Mouse (Mus musculus) embryonic facial prominence, embryonic 11.5 days (tissue): ENCODE data around the gene Rplp2. TPM values are rescaled to one million over a fixed set of nuclear protein-coding genes. Genes with fewer than 3 reads are reported as not detected.
A peak's percentile ranks its signal among the peaks of the same experiment; 100 is the strongest.

Experiments used
- ATAC-seq: fragments of 200-750 bp; cut with Nextera tagmentation; replicated peaks from 2 replicates; pipeline ENCODE4 v1.8.0; 2017; ENCODE audit warnings: low read depth; ENCODE audit not compliant: insufficient number of reproducible peaks, low FRiP score, low TSS enrichment
- DNase-seq: peaks from one replicate; pipeline ENCODE4 v3.0.0-alpha.2; 2015; ENCODE audit warnings: low spot score
- H3K27ac ChIP-seq: fragments of 300-500 bp; sonication (generic); replicated peaks from 2 replicates; pipeline ENCODE4 v1.5.1; 2014; ENCODE audit warnings: mild to moderate bottlenecking, low read depth, low read length, control low read depth
- H3K27me3 ChIP-seq: fragments of 300-500 bp; sonication (generic); 2 replicates; pipeline ENCODE4 v1.6.1; 2014; ENCODE audit warnings: mild to moderate bottlenecking, low read length, moderate library complexity, mixed read lengths; ENCODE audit not compliant: control insufficient read depth, insufficient read depth
- H3K36me3 ChIP-seq: fragments of 300-500 bp; sonication (generic); replicated peaks from 2 replicates; pipeline ENCODE4 v1.6.1; 2014; ENCODE audit warnings: low read depth, mild to moderate bottlenecking, low read length, moderate library complexity, mixed read lengths; ENCODE audit not compliant: control insufficient read depth, insufficient read depth
- H3K4me1 ChIP-seq: fragments of 300-500 bp; sonication (generic); 2 replicates; pipeline ENCODE4 v1.6.1; 2014; ENCODE audit warnings: low read length, mixed read lengths; ENCODE audit not compliant: control insufficient read depth, insufficient read depth
- H3K4me2 ChIP-seq: fragments of 300-500 bp; sonication (generic); 2 replicates; pipeline ENCODE4 v1.6.1; 2014; ENCODE audit warnings: low read depth, mild to moderate bottlenecking, control low read depth, low read length, moderate library complexity
- H3K4me3 ChIP-seq: fragments of 300-500 bp; sonication (generic); 2 replicates; pipeline ENCODE4 v1.5.1; 2014; ENCODE audit warnings: low read depth, low read length, control low read depth
- H3K9ac ChIP-seq: fragments of 300-500 bp; sonication (generic); replicated peaks from 2 replicates; pipeline ENCODE4 v1.6.1; 2014; ENCODE audit warnings: mild to moderate bottlenecking, control low read depth, low read length
- H3K9me3 ChIP-seq: fragments of 300-500 bp; sonication (generic); replicated peaks from 2 replicates; pipeline ENCODE4 v1.6.1; 2016; ENCODE audit warnings: mild to moderate bottlenecking, low read length, inconsistent platforms, mixed read lengths; ENCODE audit not compliant: control insufficient read depth
- WGBS: fragments of 180-500 bp; shearing (Covaris S2); extraction: QIAGEN DNeasy Blood & Tissue Kit; methylation state at CpG from one replicate; pipeline ENCODE4 v1.1.7; 2014; 5-methylcytosine and 5-hydroxymethylcytosine counted together
- polyA plus RNA-seq: library from polyadenylated mRNA; unstranded; fragments of >200 nt; fragmentation: Nextera tagmentation; extraction: Ambion mirVana; gene quantifications from 2 replicates; pipeline ENCODE4 v1.2.1, GENCODE M21; 2014

Rplp2 gene
- polyA plus RNA-seq, 1 experiment from 2014 or later = 1,064 TPM

- H3K9me3 ChIP-seq = no peaks in the 10 kb centered on the region
- no peak overlapping the region for H3K27ac ChIP-seq
- DNase-seq (no peak), ATAC-seq (no peak)
- no peak overlapping the region for H3K4me3 ChIP-seq
- H3K4me2 ChIP-seq = no peak overlapping the region
- H3K4me1 ChIP-seq = peaks cover 7% of the 10 kb centered on the region; the same call in 1 of the 2 replicates
- no peak overlapping the region for H3K9ac ChIP-seq
- no peaks in the 10 kb centered on the region for H3K27me3 ChIP-seq
- no peaks in the 10 kb centered on the region; the same call in none of the 2 replicates for H3K36me3 ChIP-seq
- WGBS = 89% methylated on average over 12 of the region's 12 CpGs
Measured at GRCm38 (mm10) chr7:141438201-141438968, 8.8 kb upstream of the Rplp2 start.

- H3K4me2 ChIP-seq = no peak overlapping the region
Measured at GRCm38 (mm10) chr7:141439140-141439679, 8.0 kb upstream of the Rplp2 start.

GRCm38 (mm10) chr7:141439811-141440210 is 7.4 kb upstream of the Rplp2 start:
- Histone ChIP-seq H3K9me3 (no peaks in the 10 kb centered on the region), H3K27me3 (no peaks in the 10 kb centered on the region), H3K9ac (no peak overlapping the region), H3K4me2 (no peak overlapping the region), H3K27ac (no peak overlapping the region), H3K4me3 (no peak overlapping the region), H3K4me1 (peaks cover 7% of the 10 kb centered on the region; the same call in 1 of the 2 replicates), H3K36me3 (no peaks in the 10 kb centered on the region; the same call in none of the 2 replicates)
- DNase-seq (no peak), ATAC-seq (no peak)
- 98% methylated on average over 11 of the region's 11 CpGs for WGBS

More at GRCm38 (mm10) chr7:141439140-141439679, 8.0 kb upstream of the Rplp2 start:
- Histone ChIP-seq H3K27me3 (no peaks in the 10 kb centered on the region), H3K9ac (no peak overlapping the region), H3K4me3 (no peak overlapping the region), H3K4me1 (peaks cover 7% of the 10 kb centered on the region; the same call in 1 of the 2 replicates), H3K27ac (no peak overlapping the region), H3K9me3 (no peaks in the 10 kb centered on the region), H3K36me3 (no peaks in the 10 kb centered on the region; the same call in none of the 2 replicates)
- WGBS = 93% methylated on average over 10 of the region's 10 CpGs
- no peak for ATAC-seq
- no peak for DNase-seq

GRCm38 (mm10) chr7:141440613-141441012 is 6.6 kb upstream of the Rplp2 start:
- ATAC-seq (no peak), DNase-seq (peak; percentile 57)
- no peaks in the 10 kb centered on the region for H3K27me3 ChIP-seq
- 44% methylated on average over 6 of the region's 6 CpGs for WGBS
- H3K9me3 ChIP-seq = no peaks in the 10 kb centered on the region
- peaks cover 7% of the 10 kb centered on the region; the same call in 1 of the 2 replicates for H3K4me1 ChIP-seq
- no peak overlapping the region for H3K9ac ChIP-seq
- no peaks in the 10 kb centered on the region; the same call in none of the 2 replicates for H3K36me3 ChIP-seq
- no peak overlapping the region for H3K4me2 ChIP-seq
- H3K27ac ChIP-seq = no peak overlapping the region
- no peak overlapping the region for H3K4me3 ChIP-seq

- Histone ChIP-seq H3K9me3 (no peaks in the 10 kb centered on the region), H3K9ac (no peak overlapping the region), H3K4me1 (peaks cover 7% of the 10 kb centered on the region; the same call in 1 of the 2 replicates), H3K27me3 (no peaks in the 10 kb centered on the region), H3K36me3 (no peaks in the 10 kb centered on the region; the same call in none of the 2 replicates), H3K4me3 (no peak overlapping the region), H3K4me2 (no peak overlapping the region), H3K27ac (no peak overlapping the region)
- no peak for ATAC-seq
- 90% methylated on average over 9 of the region's 9 CpGs for WGBS
- no peak for DNase-seq
Measured at GRCm38 (mm10) chr7:141441460-141441859, 5.7 kb upstream of the Rplp2 start.

- H3K36me3 ChIP-seq = no peaks in the 10 kb centered on the region; the same call in none of the 2 replicates
- no peak overlapping the region for H3K27ac ChIP-seq
- ATAC-seq (no peak), DNase-seq (no peak)
- H3K9me3 ChIP-seq = no peaks in the 10 kb centered on the region
- WGBS = 90% methylated on average over 13 of the region's 13 CpGs
- peak overlapping the region; percentile 72 for H3K9ac ChIP-seq
- no peak overlapping the region for H3K4me3 ChIP-seq
- no peaks in the 10 kb centered on the region for H3K27me3 ChIP-seq
- peak overlapping the region; percentile 84; the same call in 1 of the 2 replicates for H3K4me2 ChIP-seq
- H3K4me1 ChIP-seq = peaks cover 7% of the 10 kb centered on the region; the same call in 1 of the 2 replicates
Measured at GRCm38 (mm10) chr7:141442199-141442598, 5.0 kb upstream of the Rplp2 start.

- WGBS = 26% methylated on average over 12 of the region's 12 CpGs
- peak overlapping the region; percentile 72 for H3K9ac ChIP-seq
- no peaks in the 10 kb centered on the region; the same call in none of the 2 replicates for H3K36me3 ChIP-seq
- no peaks in the 10 kb centered on the region for H3K27me3 ChIP-seq
- peak; percentile 71 for DNase-seq
- 0 out of 2 replicates have a peak overlapping the region, but pooled peaks have one; percentile 32 for H3K27ac ChIP-seq
- H3K9me3 ChIP-seq = no peaks in the 10 kb centered on the region
- H3K4me1 ChIP-seq = peaks cover 7% of the 10 kb centered on the region; the same call in 1 of the 2 replicates
- peak overlapping the region; percentile 84 for H3K4me2 ChIP-seq
- no peak for ATAC-seq
- H3K4me3 ChIP-seq = peak overlapping the region; percentile 49
Measured at GRCm38 (mm10) chr7:141443081-141443821, 3.9 kb upstream of the Rplp2 start.
